Mouse (Mus musculus): Measurements from ENCODE around the gene Rarres2.
"Not testable (repeated sequence)": the region's sequence is repeated elsewhere in the genome, so short reads cannot be mapped to it uniquely, and the experiment has no call there.

Rarres2 gene

GRCm38 (mm10) chr6:48540721-48541120, 31.9 kb downstream of the Rarres2 start:
- no peak for DNase-seq (ENCODE audit: low spot score)

GRCm38 (mm10) chr6:48539860-48540259, 32.7 kb downstream of the Rarres2 start:
- no peak for DNase-seq (ENCODE audit: low spot score)

DNA sequence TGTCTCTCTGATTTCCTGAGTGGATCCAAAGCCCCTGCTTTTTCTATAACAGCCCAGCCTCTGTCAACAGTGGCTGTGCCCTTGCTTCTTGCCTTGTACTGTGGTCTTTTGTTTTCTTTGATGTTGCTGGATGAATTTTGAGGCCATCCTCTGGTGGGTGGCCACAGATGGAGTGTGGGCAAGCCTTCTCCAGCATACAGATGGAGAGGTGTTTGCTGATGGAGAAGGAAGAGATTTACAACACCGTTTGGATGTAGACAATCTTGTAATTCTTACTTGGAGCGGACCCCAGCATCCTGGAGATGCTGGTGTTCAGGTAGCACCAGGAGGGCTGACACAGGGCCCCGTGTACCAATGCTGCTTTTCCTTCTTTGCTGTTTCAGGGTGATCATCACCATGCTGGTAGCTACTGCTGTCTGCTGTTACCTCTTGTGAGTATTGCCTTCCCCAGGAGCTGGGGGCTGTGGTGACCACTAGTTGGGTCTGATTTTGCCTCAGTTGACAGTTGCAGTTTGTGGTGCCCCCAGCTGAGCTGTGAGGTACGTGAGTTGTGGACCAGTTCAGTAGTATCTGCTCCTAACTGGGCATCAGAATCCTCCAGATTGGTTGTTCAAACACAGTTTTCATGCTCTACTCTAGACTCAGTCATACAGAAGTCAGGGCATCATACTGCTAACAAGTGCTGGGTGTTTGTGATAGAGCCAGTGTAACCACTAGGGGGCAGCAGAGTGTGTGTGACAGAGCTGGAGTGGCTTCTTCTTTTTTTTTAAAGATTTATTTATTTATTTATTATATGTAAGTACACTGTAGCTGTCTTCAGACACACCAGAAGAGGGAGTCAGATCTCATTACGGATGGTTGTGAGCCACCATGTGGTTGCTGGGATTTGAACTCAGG, 33.5 kb downstream of the Rarres2 start:
- DNase-seq (ENCODE audit: low spot score): no peak

GRCm38 (mm10) chr6:48537105-48537954, 35.3 kb downstream of the Rarres2 start, which contains the start of gene Atp6v0e2:
TSS of gene Atp6v0e2 (plus strand) at chr6:48537615.
- DNase-seq (ENCODE audit: low spot score): peak; percentile 81

GRCm38 (mm10) chr6:48536091-48536490, 36.5 kb downstream of the Rarres2 start:
- DNase-seq (ENCODE audit: low spot score): no peak

DNA sequence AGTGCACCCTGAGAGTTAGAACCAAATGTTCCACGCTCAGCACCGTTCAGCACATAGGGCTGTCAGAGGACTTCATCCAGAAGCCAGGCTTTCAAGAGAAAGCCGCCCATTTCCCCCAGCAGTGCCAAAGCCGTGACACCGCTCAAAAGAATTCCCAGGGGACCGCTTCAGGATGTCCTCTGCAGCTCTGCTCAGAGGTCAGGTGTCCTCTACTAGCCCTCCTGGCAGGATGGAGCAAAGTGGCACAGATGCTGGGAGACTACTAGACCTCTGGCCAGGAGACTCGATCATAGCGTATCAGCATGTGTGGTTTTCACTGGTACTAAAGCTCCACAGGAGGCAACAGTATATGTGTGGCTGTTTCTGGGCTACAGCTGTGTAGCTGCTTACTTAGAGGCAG, 37.7 kb downstream of the Rarres2 start:
- DNase-seq (ENCODE audit: low spot score): no peak

DNA sequence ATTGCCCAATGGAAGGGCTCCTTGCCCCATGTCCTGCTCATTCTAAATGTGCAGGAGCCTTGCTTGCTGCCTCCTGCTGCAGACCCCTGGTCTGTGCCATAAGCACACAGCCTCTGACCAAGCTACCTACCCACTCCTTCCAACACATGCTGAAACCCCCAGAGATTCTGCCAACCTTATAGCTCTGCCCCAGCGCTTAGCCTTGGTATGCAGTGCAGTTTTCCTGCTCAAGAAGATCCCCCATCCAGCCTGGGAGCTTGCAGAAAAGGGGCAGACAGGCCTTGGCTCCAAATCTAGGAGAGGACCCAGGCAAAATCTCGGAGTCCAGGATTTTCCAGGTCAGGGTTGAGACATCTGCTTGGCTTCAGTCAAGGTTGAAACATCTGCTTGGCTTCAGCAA, 39.1 kb downstream of the Rarres2 start:
- DNase-seq (ENCODE audit: low spot score): no peak

DNA sequence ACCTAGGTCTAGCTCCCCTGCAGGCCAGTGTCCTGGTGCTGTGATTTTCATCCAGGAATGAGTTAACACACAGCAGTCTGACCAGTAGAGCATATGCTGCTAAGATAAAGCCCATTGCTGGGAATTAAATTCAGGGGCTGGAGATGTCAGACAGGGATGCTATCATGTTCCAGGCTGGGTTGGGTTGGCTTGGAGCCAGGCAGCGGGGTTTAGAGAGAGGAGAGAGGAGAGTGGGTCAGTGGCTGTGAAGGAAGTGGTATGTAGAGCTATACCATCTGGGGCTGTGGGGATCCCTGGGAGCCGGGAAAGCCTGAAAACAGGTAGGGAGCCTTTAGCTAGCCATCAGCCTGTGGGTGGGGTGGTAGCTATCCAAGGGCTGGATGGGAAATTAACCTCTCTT, 41.7 kb downstream of the Rarres2 start:
- DNase-seq (ENCODE audit: low spot score): no peak

- DNase-seq (ENCODE audit: low spot score): no peak
Measured at GRCm38 (mm10) chr6:48529871-48530440, 42.6 kb downstream of the Rarres2 start.

DNA sequence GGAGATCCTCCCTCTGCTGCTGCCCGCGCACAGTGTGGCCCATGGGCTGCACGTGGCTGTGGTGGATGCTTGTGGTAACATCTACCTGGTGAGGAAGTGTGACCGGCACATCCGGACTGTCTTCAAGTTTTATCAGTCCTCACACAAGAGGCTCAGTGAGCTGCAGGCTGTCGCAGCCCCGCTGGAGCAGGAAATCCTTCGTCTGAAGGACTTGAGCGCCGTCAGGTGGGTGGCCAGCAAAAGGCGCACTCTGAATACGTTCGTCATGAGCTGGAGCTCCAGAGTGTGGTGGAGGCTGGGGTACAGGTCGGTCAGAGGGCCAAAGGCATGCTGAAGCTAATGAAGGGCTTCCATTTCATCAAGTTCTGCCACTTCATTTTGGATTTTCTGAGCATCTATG, 43.3 kb downstream of the Rarres2 start:
- DNase-seq (ENCODE audit: low spot score): no peak

DNA sequence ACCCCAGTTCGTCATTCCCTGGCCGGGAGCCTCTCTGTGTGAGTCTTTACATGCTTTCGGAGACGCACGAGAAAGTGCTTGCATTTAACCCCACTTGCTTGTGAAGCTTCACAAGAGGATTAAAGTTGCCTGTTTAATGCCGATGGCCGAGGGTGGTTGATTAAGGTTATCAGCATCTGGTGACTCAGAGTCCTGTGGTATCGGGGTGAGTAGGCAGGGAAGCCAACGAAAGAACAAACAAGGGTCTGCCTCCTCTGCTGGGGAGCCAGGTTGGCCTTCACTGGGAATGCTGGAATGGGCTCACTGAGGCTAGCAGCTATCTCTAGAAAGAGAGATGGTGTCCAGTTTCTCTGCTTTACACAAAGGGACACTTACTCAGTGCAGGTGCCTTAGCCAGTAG, 44.7 kb downstream of the Rarres2 start:
- DNase-seq (ENCODE audit: low spot score): no peak

DNA sequence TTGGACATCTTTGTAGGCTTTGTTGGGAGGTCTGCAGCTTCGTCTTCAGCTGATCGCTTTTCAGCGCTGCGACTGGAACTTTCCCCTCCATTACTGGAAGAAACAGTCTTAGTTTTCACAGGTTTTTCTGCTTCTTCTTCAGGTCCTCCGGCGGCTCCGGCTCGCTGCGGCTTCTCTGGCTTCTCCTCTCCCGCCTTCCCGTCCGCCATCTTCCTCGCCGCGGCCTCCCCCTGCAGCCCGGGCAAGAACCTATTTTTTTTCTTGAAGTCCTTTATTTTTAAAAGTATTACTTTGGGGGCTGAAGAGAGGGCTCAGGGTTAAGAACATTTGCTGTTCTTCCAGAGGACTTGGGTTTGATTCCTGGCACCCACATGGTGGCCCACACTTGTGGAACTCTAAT, 47.7 kb downstream of the Rarres2 start:
- not testable (repeated sequence) for DNase-seq (ENCODE audit: low spot score)

All from ovary, adult 18-20 months (tissue).